Mouse (Mus musculus) brain, embryonic 14.5 days (tissue): ENCODE data around the gene Focad. TPM values are rescaled to one million over a fixed set of nuclear protein-coding genes. Genes with fewer than 3 reads are reported as not detected.

Source experiments
- DNase-seq: peaks from one replicate; pipeline ENCODE4 v3.0.0-alpha.2; 2011; ENCODE audit warnings: low read depth
- CTCF ChIP-seq: fragments of 200-500 bp; IDR thresholded peaks from 2 replicates; pipeline ENCODE4 v1.5.1; 2012; ENCODE audit warnings: inconsistent platforms, mild to moderate bottlenecking, moderate library complexity, borderline replicate concordance; ENCODE audit not compliant: insufficient read depth, insufficient read length; ENCODE audit errors: extremely low read depth
- POLR2A ChIP-seq: fragments of 200-500 bp; IDR thresholded peaks from 2 replicates; pipeline ENCODE4 v1.6.1; 2012; ENCODE audit warnings: mild to moderate bottlenecking, inconsistent platforms, borderline replicate concordance; ENCODE audit not compliant: poor library complexity, insufficient read depth, insufficient read length, severe bottlenecking; ENCODE audit errors: extremely low read depth
- polyA plus RNA-seq: library from polyadenylated mRNA; depleted of rRNA; stranded (reverse); fragments of >200 nt; gene quantifications from 2 replicates; pipeline ENCODE4 v1.2.3, GENCODE M21; 2012

The Focad gene
- polyA plus RNA-seq, 1 experiment, result 20.3 TPM

DNA sequence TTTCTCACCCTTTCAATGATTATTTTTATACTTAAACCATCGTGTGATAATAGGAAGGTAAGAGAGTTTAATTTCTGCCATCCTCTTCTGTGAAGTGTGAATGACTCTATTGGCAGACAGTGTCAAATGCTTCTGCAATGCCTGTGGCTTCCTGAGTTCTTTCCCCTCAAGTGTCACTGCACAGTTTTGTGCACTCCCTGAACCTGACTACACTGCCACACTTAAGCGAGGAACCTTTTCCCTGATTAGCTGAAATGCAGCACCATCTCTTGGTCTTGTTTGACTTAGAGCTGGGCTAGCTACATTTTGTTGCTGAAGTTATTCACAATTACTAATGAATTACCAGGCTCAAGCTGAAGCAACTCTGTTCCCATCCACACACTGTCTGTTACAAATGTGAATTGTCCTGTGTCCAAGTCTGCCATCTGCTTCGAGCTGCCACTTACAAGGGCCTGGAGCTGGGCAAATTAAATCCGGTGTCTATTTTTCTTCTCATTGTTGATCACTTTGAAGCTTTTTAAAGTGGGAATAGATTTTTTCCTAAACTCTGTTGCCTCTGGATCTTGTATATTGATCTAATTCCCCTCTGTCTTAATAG is 101.6 kb downstream of the Focad start:
- no peak for TF ChIP-seq POLR2A
- no peak for TF ChIP-seq CTCF
- DNase-seq, result peak; percentile 93

DNA sequence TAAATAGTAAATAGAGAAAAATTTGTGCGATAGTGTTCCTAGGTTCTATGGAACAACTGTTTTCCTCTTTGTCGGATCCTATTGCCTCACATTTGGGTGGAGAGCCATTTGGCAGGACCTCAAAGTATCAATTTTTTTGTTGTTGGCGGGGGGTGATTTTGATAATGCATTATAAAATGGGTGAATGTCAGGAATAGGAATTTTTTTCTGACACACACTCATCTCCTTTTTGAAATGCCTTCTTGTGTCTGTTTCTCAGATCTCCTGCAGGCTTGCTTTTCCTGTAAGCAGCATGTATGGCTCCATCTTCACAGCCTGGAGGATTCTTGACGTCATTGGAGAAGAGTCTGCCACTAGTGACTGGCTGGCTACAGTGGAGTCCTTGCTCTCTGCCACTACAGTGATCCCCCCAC is 102.1 kb downstream of the Focad start:
- DNase-seq, result peak; percentile 69
- no peak for TF ChIP-seq CTCF
- no peak for TF ChIP-seq POLR2A

DNA sequence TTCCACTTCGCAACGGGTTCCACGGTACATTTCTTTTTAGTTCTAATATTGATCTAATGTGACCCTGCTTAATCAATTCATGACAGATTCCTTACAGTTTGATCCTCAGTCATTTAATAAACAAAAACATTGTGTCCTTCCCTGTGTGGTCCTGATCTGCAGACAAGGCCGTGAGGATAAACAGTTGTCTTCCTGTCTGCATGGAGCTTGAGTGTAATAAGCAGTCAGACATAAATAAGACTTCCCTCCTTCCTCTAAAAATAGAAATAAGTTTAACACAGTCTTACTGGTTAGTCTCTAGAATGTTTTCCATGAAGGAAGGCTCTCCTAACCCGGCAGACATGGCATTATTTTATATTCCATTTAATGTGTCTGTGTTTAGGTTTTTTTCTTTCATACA is 102.8 kb downstream of the Focad start:
- DNase-seq, result no peak
- TF ChIP-seq CTCF, result no peak
- no peak for TF ChIP-seq POLR2A

DNA sequence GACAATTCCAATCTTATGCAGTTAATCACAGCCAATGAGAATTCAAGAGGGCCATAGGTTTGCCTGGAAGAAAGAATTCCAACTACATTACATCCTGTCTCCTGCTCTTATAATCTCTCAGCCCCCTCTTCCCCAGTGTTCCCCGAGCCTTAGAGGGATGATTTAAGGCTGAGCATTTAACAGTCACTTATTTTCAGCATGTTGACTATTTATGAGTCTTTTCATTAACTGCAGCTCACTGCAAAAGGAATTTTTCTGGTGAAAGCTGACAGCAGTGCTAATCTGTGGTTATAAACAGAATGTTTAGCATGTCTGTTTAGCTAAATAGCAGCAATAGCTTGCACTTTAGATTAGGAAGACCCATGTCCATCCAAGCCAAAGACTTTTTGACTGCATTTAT is 104.8 kb downstream of the Focad start:
- no peak for DNase-seq
- TF ChIP-seq POLR2A, result no peak
- no peak for TF ChIP-seq CTCF

DNA sequence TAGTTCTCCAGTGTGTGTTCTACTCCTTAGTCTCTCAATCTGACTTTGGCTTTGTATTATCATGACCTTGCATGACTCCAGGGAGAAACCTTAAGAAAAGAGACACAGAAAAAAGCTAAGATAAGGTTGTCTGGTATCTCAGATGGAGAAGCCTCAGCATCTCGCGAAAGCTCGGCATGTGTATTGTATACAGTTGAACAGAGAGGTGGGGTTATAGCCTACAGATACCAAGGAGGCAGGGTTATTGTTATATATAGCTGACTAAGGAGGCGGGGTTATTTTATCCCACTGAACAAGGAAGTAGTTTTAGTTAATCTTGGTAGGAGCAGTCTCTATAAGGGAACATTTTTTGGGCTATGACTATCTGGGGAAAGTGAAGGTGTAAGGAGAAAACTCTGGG is 106.6 kb downstream of the Focad start:
- no peak for TF ChIP-seq CTCF
- no peak for TF ChIP-seq POLR2A
- no peak for DNase-seq

DNA sequence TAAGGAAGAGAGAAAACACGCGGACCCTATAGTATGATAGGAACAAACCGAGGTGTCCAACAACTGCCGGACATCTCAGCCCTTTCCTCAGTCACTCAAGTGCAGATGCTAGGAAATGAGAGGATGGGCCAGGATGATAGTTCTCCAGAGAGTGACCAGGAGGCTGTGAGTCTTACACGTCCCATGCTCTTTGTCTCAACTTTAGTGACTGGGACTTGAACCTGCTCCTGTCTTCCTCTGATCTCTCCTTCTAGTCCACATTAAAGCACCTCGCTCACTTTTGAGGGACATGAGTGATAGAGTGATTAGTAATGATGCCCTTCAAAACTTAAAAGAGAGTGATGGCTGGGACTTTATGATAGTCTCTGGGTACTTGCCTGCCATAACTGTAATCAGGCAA is 114.2 kb downstream of the Focad start:
- TF ChIP-seq POLR2A (no peak), CTCF (no peak)

DNA sequence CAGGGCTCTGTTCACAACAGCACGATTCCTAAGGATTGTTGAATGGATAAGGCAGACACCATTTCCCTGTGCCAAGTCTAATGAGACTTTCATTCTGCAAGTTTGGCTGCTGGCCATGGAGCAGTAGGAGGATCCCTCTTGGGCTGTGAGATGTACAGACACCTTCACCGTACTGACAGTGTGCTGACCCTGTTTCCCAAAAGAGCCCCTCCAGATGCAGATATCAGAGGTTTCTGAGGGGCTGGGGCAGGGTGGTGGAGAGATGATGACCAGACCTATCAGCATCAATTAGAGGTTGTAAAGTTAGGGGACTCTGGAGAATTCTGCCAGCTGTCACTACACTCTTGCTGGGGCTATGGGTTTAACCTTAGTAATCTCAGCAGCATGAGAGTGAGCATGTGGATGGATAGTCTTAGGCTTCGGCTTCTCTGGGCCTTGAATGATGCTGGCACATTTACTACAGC is 115.0 kb downstream of the Focad start:
- DNase-seq, result peak; percentile 93
- TF ChIP-seq POLR2A, result no peak
- TF ChIP-seq CTCF, result no peak

More for the DNA sequence above, 114.2 kb downstream of the Focad start:
- DNase-seq, result no peak

DNA sequence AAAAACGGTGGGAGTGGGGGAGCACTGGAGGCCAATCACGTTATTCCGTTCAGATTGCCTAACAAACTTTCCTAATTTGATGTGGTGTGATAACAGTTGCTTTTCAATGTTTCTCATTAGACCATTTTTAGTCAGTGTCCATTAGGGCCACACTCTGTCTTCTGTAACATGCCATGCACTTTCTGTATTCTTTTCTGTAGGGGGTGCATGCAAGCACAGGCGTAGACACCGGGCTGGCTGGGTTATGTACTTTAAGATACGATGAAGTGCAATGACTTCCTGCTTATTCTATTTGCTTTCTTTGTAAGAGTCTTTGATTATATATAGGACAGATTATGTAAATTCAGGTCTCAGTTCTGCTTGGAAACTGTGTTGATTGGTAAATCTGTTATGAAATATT is 116.2 kb downstream of the Focad start:
- peak; percentile 45 for DNase-seq
- TF ChIP-seq CTCF (no peak), POLR2A (no peak)

DNA sequence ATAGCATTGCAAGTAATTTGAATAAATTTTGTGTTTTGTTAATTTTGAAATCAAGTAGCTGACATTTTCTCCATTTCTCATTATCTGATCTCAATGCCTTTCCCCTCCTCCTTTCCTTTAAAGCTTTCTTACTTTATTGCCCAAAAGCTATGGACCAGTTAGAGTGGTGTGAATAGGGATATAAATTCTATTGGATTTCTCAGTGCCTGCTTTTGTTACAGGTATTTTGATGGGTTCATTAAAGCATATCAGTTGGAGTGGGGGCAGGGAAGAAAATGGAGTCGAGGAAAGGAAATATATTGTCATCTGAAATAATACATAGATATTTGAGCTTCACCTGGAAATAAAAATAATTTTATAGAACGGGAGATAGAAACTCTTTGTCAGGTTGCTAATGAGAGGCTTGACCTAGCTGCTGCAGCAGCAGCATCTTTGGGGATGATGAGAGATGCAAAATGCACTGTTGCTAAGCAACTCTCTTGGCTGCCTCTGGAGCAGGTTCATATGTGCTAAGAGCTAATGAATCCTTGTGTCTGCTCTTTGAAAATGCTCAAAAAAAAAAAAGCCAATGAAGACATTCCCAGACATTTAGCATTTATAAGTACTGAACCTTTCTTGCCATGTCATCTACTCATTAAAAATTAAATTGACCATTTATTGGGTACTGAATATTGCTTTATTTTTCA is 116.9 kb downstream of the Focad start:
- TF ChIP-seq CTCF (no peak), POLR2A (no peak)
- peak; percentile 95 for DNase-seq

DNA sequence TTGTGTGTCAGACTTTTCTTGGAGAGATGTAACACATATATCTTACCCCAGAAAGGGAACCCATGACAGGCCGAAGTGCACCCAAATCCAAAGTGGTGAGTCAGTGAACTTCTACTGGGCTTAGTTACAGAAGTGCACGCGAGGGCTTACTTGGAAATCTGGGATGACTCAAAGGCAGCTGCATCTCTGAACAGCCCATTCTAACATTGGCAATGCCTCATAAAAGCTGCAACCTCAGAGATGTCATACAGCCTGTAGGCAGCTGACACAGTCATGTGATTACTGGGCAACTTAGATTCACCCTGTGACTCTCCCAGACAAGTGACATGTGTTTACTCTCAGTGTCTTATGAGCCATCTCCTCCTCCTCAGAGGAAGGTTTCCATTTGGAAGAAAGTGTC is 119.5 kb downstream of the Focad start:
- no peak for DNase-seq
- TF ChIP-seq CTCF, result no peak
- TF ChIP-seq POLR2A, result no peak

DNA sequence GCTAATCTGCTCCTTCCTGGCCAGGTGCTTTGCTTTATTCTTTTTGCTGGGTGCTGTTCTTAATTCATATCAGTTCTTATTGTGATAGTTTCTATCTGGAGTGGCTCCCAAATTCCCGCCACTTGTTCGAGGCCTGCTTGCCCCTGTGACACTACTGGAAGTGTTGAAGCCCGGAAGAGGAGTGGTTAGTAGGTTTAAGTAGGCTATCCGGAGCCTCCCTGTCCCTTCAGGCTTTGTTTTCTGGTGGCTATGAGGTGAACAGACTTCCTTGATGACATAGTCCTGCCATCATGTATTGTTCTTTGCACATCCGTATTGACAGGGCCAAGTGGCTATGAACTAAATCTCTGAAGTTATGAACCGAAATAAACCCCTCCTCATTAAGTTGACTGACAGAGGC is 123.9 kb downstream of the Focad start:
- no peak for DNase-seq
- TF ChIP-seq POLR2A, result no peak
- no peak for TF ChIP-seq CTCF

DNA sequence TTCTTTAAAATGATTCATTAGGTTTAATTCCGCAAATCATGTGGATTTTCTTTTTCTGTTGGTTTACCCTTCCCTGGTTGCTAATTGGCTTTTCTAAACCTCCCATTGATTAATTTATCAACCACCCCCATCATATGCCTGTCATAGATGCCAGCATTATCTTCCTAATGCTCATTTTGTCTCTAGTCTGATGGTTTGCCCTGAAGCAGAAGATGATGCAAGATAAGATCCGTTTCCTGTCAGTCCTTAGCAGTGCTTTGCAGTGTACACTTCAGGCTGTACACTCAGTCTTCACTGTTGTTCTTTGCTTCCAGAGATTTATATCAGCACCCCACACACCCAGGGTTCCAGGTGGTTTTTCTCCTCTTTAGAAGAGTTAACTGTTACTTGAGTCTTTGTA is 124.4 kb downstream of the Focad start:
- no peak for DNase-seq

More for the DNA sequence above, 124.4 kb downstream of the Focad start:
- no peak for TF ChIP-seq CTCF
- TF ChIP-seq POLR2A, result no peak
